Mouse (Mus musculus): ENCODE results near the gene Dynlt1c. TPM values are rescaled to one million over a fixed set of nuclear protein-coding genes. Genes with fewer than 3 reads are reported as not detected.
A peak's percentile ranks its signal among the peaks of the same experiment; 100 is the strongest.
"Not testable (repeated sequence)": the region's sequence is repeated elsewhere in the genome, so short reads cannot be mapped to it uniquely, and the experiment has no call there.

Gene Dynlt1c
- total and polyA plus RNA-seq, 2 experiments from 2014 or later: 2.1 to 17.8 TPM

- H3K27me3 ChIP-seq (ENCODE audit: control insufficient read depth, insufficient read depth, low read length); H3K4me1 ChIP-seq (ENCODE audit: control insufficient read depth, insufficient read depth); ATAC-seq (ENCODE audit: insufficient read depth, low read depth); H3K36me3 ChIP-seq (replicated peaks; ENCODE audit: control insufficient read depth, insufficient read depth, low read length); H3K4me3 ChIP-seq (ENCODE audit: low read depth, low read length); H3K9me3 ChIP-seq (replicated peaks; ENCODE audit: control insufficient read depth, low read length); H3K4me2 ChIP-seq (ENCODE audit: low read depth, low read length); H3K9ac ChIP-seq (replicated peaks; ENCODE audit: low read depth, low read length); DNase-seq (ENCODE audit: low spot score); H3K27ac ChIP-seq (ENCODE audit: low read depth): not testable (repeated sequence)
- WGBS: 86% methylated on average over 8 of the region's 8 CpGs
Observed at GRCm38 (mm10) chr17:6575376-6575775, 26.1 kb upstream of the Dynlt1c start.

- not testable (repeated sequence) for H3K27ac ChIP-seq (ENCODE audit: low read depth); H3K4me2 ChIP-seq (ENCODE audit: low read depth, low read length); H3K9me3 ChIP-seq (replicated peaks; ENCODE audit: control insufficient read depth, low read length); H3K27me3 ChIP-seq (ENCODE audit: control insufficient read depth, insufficient read depth, low read length); H3K4me3 ChIP-seq (ENCODE audit: low read depth, low read length); DNase-seq (ENCODE audit: low spot score); H3K9ac ChIP-seq (replicated peaks; ENCODE audit: low read depth, low read length); H3K4me1 ChIP-seq (ENCODE audit: control insufficient read depth, insufficient read depth); H3K36me3 ChIP-seq (replicated peaks; ENCODE audit: control insufficient read depth, insufficient read depth, low read length)
- ATAC-seq (ENCODE audit: insufficient read depth, low read depth): peak; percentile 30; the same call in 1 of the 2 replicates
- no CpG with 5 or more reads among the region's 6 CpGs for WGBS
Observed at GRCm38 (mm10) chr17:6588672-6589071, 12.8 kb upstream of the Dynlt1c start.

GRCm38 (mm10) chr17:6592109-6592508 lies 9.4 kb upstream of the Dynlt1c start:
- not testable (repeated sequence) for H3K9me3 ChIP-seq (replicated peaks; ENCODE audit: control insufficient read depth, low read length); DNase-seq (ENCODE audit: low spot score); ATAC-seq (ENCODE audit: insufficient read depth, low read depth); H3K27ac ChIP-seq (ENCODE audit: low read depth); H3K4me2 ChIP-seq (ENCODE audit: low read depth, low read length); H3K27me3 ChIP-seq (ENCODE audit: control insufficient read depth, insufficient read depth, low read length); H3K4me1 ChIP-seq (ENCODE audit: control insufficient read depth, insufficient read depth); H3K4me3 ChIP-seq (ENCODE audit: low read depth, low read length); H3K9ac ChIP-seq (replicated peaks; ENCODE audit: low read depth, low read length); H3K36me3 ChIP-seq (replicated peaks; ENCODE audit: control insufficient read depth, insufficient read depth, low read length)
- WGBS: 91% methylated on average over 1 of the region's 3 CpGs

GRCm38 (mm10) chr17:6593896-6594295 lies 7.6 kb upstream of the Dynlt1c start:
- H3K4me2 ChIP-seq (ENCODE audit: low read depth, low read length); ATAC-seq (ENCODE audit: insufficient read depth, low read depth); DNase-seq (ENCODE audit: low spot score); H3K27me3 ChIP-seq (ENCODE audit: control insufficient read depth, insufficient read depth, low read length); H3K27ac ChIP-seq (ENCODE audit: low read depth); H3K4me3 ChIP-seq (ENCODE audit: low read depth, low read length); H3K36me3 ChIP-seq (replicated peaks; ENCODE audit: control insufficient read depth, insufficient read depth, low read length); H3K9me3 ChIP-seq (replicated peaks; ENCODE audit: control insufficient read depth, low read length); H3K4me1 ChIP-seq (ENCODE audit: control insufficient read depth, insufficient read depth); H3K9ac ChIP-seq (replicated peaks; ENCODE audit: low read depth, low read length): not testable (repeated sequence)
- WGBS: 59% methylated on average over 3 of the region's 3 CpGs

- not testable (repeated sequence) for DNase-seq (ENCODE audit: low spot score); H3K4me1 ChIP-seq (ENCODE audit: control insufficient read depth, insufficient read depth); H3K9ac ChIP-seq (replicated peaks; ENCODE audit: low read depth, low read length); H3K27me3 ChIP-seq (ENCODE audit: control insufficient read depth, insufficient read depth, low read length); H3K36me3 ChIP-seq (replicated peaks; ENCODE audit: control insufficient read depth, insufficient read depth, low read length); H3K4me2 ChIP-seq (ENCODE audit: low read depth, low read length); H3K9me3 ChIP-seq (replicated peaks; ENCODE audit: control insufficient read depth, low read length); H3K27ac ChIP-seq (ENCODE audit: low read depth); H3K4me3 ChIP-seq (ENCODE audit: low read depth, low read length)
- 0 out of 2 replicates have a peak, but pooled peaks have one; percentile 28 for ATAC-seq (ENCODE audit: insufficient read depth, low read depth)
- WGBS: 51% methylated on average over 9 of the region's 15 CpGs
Observed at GRCm38 (mm10) chr17:6595776-6596497, 5.5 kb upstream of the Dynlt1c start.

GRCm38 (mm10) chr17:6598356-6598755 lies 3.1 kb upstream of the Dynlt1c start:
- ATAC-seq (ENCODE audit: insufficient read depth, low read depth); H3K9ac ChIP-seq (replicated peaks; ENCODE audit: low read depth, low read length); DNase-seq (ENCODE audit: low spot score); H3K4me1 ChIP-seq (ENCODE audit: control insufficient read depth, insufficient read depth); H3K27me3 ChIP-seq (ENCODE audit: control insufficient read depth, insufficient read depth, low read length); H3K4me3 ChIP-seq (ENCODE audit: low read depth, low read length); H3K4me2 ChIP-seq (ENCODE audit: low read depth, low read length); H3K9me3 ChIP-seq (replicated peaks; ENCODE audit: control insufficient read depth, low read length); H3K27ac ChIP-seq (ENCODE audit: low read depth); H3K36me3 ChIP-seq (replicated peaks; ENCODE audit: control insufficient read depth, insufficient read depth, low read length): not testable (repeated sequence)
- WGBS: 82% methylated on average over 7 of the region's 7 CpGs

- DNase-seq (ENCODE audit: low spot score); ATAC-seq (ENCODE audit: insufficient read depth, low read depth): not testable (repeated sequence)
- WGBS: 77% methylated on average over 5 of the region's 8 CpGs
Observed at GRCm38 (mm10) chr17:6600216-6600911, 1.1 kb upstream of the Dynlt1c start.

GRCm38 (mm10) chr17:6602205-6602604 lies 734 bp downstream of the Dynlt1c start:
- not testable (repeated sequence) for H3K4me3 ChIP-seq (ENCODE audit: low read depth, low read length); H3K4me2 ChIP-seq (ENCODE audit: low read depth, low read length); H3K9ac ChIP-seq (replicated peaks; ENCODE audit: low read depth, low read length); H3K27ac ChIP-seq (ENCODE audit: low read depth); ATAC-seq (ENCODE audit: insufficient read depth, low read depth); H3K36me3 ChIP-seq (replicated peaks; ENCODE audit: control insufficient read depth, insufficient read depth, low read length); H3K4me1 ChIP-seq (ENCODE audit: control insufficient read depth, insufficient read depth); H3K27me3 ChIP-seq (ENCODE audit: control insufficient read depth, insufficient read depth, low read length); DNase-seq (ENCODE audit: low spot score); H3K9me3 ChIP-seq (replicated peaks; ENCODE audit: control insufficient read depth, low read length)
- WGBS: 0% methylated on average over 3 of the region's 4 CpGs

More at GRCm38 (mm10) chr17:6600216-6600911, 1.1 kb upstream of the Dynlt1c start:
- H3K36me3 ChIP-seq (replicated peaks; ENCODE audit: control insufficient read depth, insufficient read depth, low read length); H3K4me2 ChIP-seq (ENCODE audit: low read depth, low read length); H3K9me3 ChIP-seq (replicated peaks; ENCODE audit: control insufficient read depth, low read length); H3K27me3 ChIP-seq (ENCODE audit: control insufficient read depth, insufficient read depth, low read length); H3K9ac ChIP-seq (replicated peaks; ENCODE audit: low read depth, low read length); H3K4me3 ChIP-seq (ENCODE audit: low read depth, low read length); H3K4me1 ChIP-seq (ENCODE audit: control insufficient read depth, insufficient read depth); H3K27ac ChIP-seq (ENCODE audit: low read depth): not testable (repeated sequence)
